Mouse (Mus musculus): ENCODE results near the gene Il18.

- TF ChIP-seq TAL1 (IDR thresholded peaks at IDR 0.05; ENCODE audit: low read length) (no peak), MXI1 (IDR thresholded peaks at IDR 0.05; ENCODE audit: low read depth, low read length) (no peak), TBP (IDR thresholded peaks at IDR 0.05; ENCODE audit: low read depth, low read length) (no peak), ZMIZ1 (IDR thresholded peaks at IDR 0.05; ENCODE audit: low read depth, low read length) (no peak), EP300 (IDR thresholded peaks at IDR 0.05; ENCODE audit: low read depth in 1 of 2, low read length in 2 of 2) (no peak), HCFC1 (IDR thresholded peaks at IDR 0.05; ENCODE audit: low read depth, low read length) (no peak), CTCF (IDR thresholded peaks at IDR 0.05 in 2 of 3, conservative IDR thresholded peaks at IDR 0.05 in 1 of 3; ENCODE audit: control insufficient read depth in 1 of 3, insufficient read depth in 1 of 3, low read depth in 2 of 3, low read length in 3 of 3, poor library complexity in 1 of 3, severe bottlenecking in 1 of 3) (peak; percentile 10 to 88 (median 39); a peak in 3 of 6 replicates), JUND (IDR thresholded peaks at IDR 0.05; ENCODE audit: low read depth, low read length) (no peak), BHLHE40 (IDR thresholded peaks at IDR 0.05; ENCODE audit: borderline replicate concordance, low read depth, low read length) (no peak), NELFE (IDR thresholded peaks at IDR 0.05; ENCODE audit: low read depth, low read length) (no peak), RAD21 (IDR thresholded peaks at IDR 0.05; ENCODE audit: low read depth, low read length) (peak; percentile 92), POLR2A (IDR thresholded peaks at IDR 0.05; ENCODE audit: control insufficient read depth in 1 of 2, insufficient read depth in 1 of 2, low read depth in 1 of 2, low read length in 2 of 2, poor library complexity in 1 of 2) (no peak)
Measured at GRCm38 (mm10) chr9:50530890-50531289, 23.7 kb upstream of the Il18 start.

All from MEL (cell line).